Mouse (Mus musculus) kidney, postnatal 36 days (tissue): Measurements from ENCODE around the gene Igsf9b.
A peak's percentile ranks its signal among the peaks of the same experiment; 100 is the strongest.

Experiments
- DNase-seq, 2 experiments: peaks; one replicate each; pipeline ENCODE4 v3.0.0; 2021 to 2022; ENCODE audit warnings: mixed read lengths in 2 of 2

Igsf9b gene

GRCm38 (mm10) chr9:27298411-27299285, at the start of gene Igsf9b:
TSS of gene Igsf9b (plus strand) at chr9:27299204.
- peak; percentile 89 to 91 for DNase-seq

- DNase-seq, result no peak
These were observed 46.8 kb upstream of the Igsf9b start for GRCm38 (mm10) chr9:27252034-27252714.

- no peak for DNase-seq
These were observed 42.5 kb upstream of the Igsf9b start for GRCm38 (mm10) chr9:27256454-27256853.

GRCm38 (mm10) chr9:27260378-27260947, 38.5 kb upstream of the Igsf9b start:
- no peak for DNase-seq

GRCm38 (mm10) chr9:27261905-27262304, 37.1 kb upstream of the Igsf9b start:
- no peak for DNase-seq

GRCm38 (mm10) chr9:27265009-27265408, 34.0 kb upstream of the Igsf9b start:
- DNase-seq, result no peak

- DNase-seq, result no peak
These were observed 31.1 kb upstream of the Igsf9b start for GRCm38 (mm10) chr9:27267878-27268277.

- no peak for DNase-seq
These were observed 30.5 kb upstream of the Igsf9b start for GRCm38 (mm10) chr9:27268493-27268892.

- DNase-seq, result no peak
These were observed 29.7 kb upstream of the Igsf9b start for GRCm38 (mm10) chr9:27269322-27269721.

GRCm38 (mm10) chr9:27269904-27270303, 29.1 kb upstream of the Igsf9b start:
- no peak for DNase-seq

- no peak for DNase-seq
These were observed 27.1 kb upstream of the Igsf9b start for GRCm38 (mm10) chr9:27271899-27272298.

GRCm38 (mm10) chr9:27272858-27273257, 26.1 kb upstream of the Igsf9b start:
- DNase-seq, result no peak

- DNase-seq, result no peak
These were observed 22.6 kb upstream of the Igsf9b start for GRCm38 (mm10) chr9:27276282-27276839.

- no peak for DNase-seq
These were observed 21.5 kb upstream of the Igsf9b start for GRCm38 (mm10) chr9:27277401-27278087.

- DNase-seq, result no peak
These were observed 20.0 kb upstream of the Igsf9b start for GRCm38 (mm10) chr9:27279041-27279440.

GRCm38 (mm10) chr9:27280976-27281375, 18.0 kb upstream of the Igsf9b start:
- DNase-seq, result no peak

- DNase-seq, result no peak
These were observed 13.2 kb upstream of the Igsf9b start for GRCm38 (mm10) chr9:27285719-27286249.

GRCm38 (mm10) chr9:27286296-27286695, 12.7 kb upstream of the Igsf9b start:
- no peak for DNase-seq

GRCm38 (mm10) chr9:27286859-27287258, 12.1 kb upstream of the Igsf9b start:
- no peak for DNase-seq

GRCm38 (mm10) chr9:27287419-27287818, 11.6 kb upstream of the Igsf9b start:
- DNase-seq, result peak; percentile 27 to 75

- no peak for DNase-seq
These were observed 10.6 kb upstream of the Igsf9b start for GRCm38 (mm10) chr9:27288442-27288841.

GRCm38 (mm10) chr9:27289543-27290308, 9.3 kb upstream of the Igsf9b start:
- DNase-seq, result peak in 1 of 2 experiments; percentile 4
